Mouse (Mus musculus) left cerebral cortex, postnatal 4 days (tissue): ENCODE data around the gene Trim52. TPM values are rescaled to one million over a fixed set of nuclear protein-coding genes. Genes with fewer than 3 reads are reported as not detected.

ENCODE experiments used
- total RNA-seq, 2 experiments: library from RNA; stranded (reverse); gene quantifications; 2 replicates each; pipeline ENCODE4 v1.2.3; 2021

Trim52 gene
- total RNA-seq, 2 experiments from 2014 or later, result not detected

Other genes with a start within 250 kb of the Trim52 start
- 10 to 100 TPM; 50.9 to 51.9 TPM for gene Spry2, start 209.4 kb upstream of the Trim52 start, total RNA-seq